Mouse (Mus musculus): ENCODE results near the gene Myo1e. TPM values are rescaled to one million over a fixed set of nuclear protein-coding genes. Genes with fewer than 3 reads are reported as not detected.

Myo1e gene
- polyA plus RNA-seq, 1 experiment: 27.3 TPM

DNA sequence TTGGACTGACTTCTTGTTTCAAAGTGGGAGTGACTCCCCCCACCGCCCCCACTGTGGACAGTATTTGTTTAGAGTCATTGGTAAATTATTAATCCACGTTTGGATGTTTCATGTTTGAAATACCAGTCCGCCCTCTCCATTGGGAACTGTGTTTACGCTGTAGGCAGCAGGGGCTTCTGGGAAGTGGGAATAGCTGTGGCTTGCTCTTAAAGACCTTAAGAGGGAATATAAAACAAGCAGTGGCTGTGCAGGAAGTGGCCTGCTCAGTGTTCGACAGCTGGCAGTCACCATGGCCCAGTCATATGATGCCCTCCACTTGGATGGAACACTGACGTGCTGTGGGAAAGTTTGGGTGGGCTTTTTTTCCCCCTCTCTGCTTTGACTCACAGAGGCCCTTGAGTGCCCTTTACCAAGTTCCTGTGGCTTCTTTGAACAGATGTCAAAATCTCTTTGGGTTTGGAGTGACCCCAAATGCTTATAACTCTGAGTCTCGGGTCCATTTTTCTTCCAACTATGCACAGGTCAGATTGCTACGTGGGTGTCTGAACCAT lies 34.3 kb downstream of the Myo1e start:
- Histone ChIP-seq H3K79me2 (ENCODE audit: control insufficient read depth, insufficient read depth) (peaks cover 96% of the 10 kb centered on the region), H3K36me3 (ENCODE audit: control insufficient read depth, insufficient read depth) (no peaks in the 10 kb centered on the region), H3K4me3 (ENCODE audit: insufficient read depth, poor library complexity, severe bottlenecking) (no peak overlapping the region), H3K27me3 (ENCODE audit: control insufficient read depth, insufficient read depth, insufficient read length) (no peaks in the 10 kb centered on the region), H3K79me3 (ENCODE audit: low read depth) (peaks cover 54% of the 10 kb centered on the region), H3ac (ENCODE audit: control insufficient read depth, insufficient read length, low read depth) (no peak overlapping the region)
- no peak for TF ChIP-seq MAX (IDR thresholded peaks at IDR 0.05)
- peak; percentile 62 for TF ChIP-seq MYOD1 (IDR thresholded peaks at IDR 0.05; ENCODE audit: control insufficient read depth, insufficient read length, low read depth)
- no peak for TF ChIP-seq FOSL1 (IDR thresholded peaks at IDR 0.05; ENCODE audit: insufficient read depth, low read length, poor library complexity, severe bottlenecking)
- TF ChIP-seq CEBPB (IDR thresholded peaks at IDR 0.05; ENCODE audit: low read depth): no peak
- peak; percentile 37 for TF ChIP-seq USF1 (IDR thresholded peaks at IDR 0.05; ENCODE audit: low read depth)
- TF ChIP-seq MYOG (IDR thresholded peaks at IDR 0.05; ENCODE audit: control insufficient read depth, extremely low read depth, insufficient read length): no peak
- no peak for TF ChIP-seq CTCF (IDR thresholded peaks at IDR 0.05; ENCODE audit: control insufficient read depth, insufficient read depth, insufficient read length)

DNA sequence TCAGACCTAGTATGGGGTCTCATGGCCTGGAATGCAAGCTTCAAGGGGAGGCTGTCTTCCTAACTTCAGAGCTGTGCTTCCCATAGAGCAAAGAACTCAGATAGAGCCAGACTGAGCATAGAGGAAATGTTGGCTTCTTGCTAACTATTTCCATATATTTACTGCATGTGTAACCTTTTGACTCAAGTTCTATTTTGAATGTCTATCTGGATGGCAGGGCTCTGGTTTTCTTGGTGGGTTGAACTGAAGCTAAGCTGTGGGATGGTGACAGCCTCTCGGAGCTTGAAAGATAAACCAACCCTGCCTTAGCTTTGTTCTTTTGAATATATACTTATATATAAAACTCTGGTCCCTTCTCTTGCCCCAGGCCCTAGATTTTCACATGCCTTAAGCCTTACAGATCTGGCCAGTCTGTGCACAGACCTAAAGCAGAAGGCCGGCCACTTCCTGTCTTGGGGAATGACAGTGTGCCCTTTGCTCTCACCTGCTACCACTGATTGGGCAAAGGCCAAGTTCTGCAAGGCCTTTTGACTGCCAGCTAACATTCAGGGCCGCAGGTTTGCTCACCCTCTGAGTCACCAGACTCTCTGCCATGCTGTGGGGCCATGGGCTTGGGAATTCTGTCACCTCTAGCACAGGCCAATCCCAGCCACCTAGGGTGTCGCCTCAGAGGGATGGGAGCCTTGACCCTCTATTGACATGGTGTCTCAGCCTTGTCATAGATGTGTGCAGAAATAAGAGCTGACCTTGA lies 35.1 kb downstream of the Myo1e start:
- Histone ChIP-seq H3K27me3 (ENCODE audit: control insufficient read depth, insufficient read depth, insufficient read length) (no peaks in the 10 kb centered on the region), H3K36me3 (ENCODE audit: control insufficient read depth, insufficient read depth) (no peaks in the 10 kb centered on the region), H3K79me2 (ENCODE audit: control insufficient read depth, insufficient read depth) (peaks cover 96% of the 10 kb centered on the region), H3K79me3 (ENCODE audit: low read depth) (peaks cover 54% of the 10 kb centered on the region), H3K4me3 (ENCODE audit: insufficient read depth, poor library complexity, severe bottlenecking) (no peak overlapping the region), H3ac (ENCODE audit: control insufficient read depth, insufficient read length, low read depth) (no peak overlapping the region)
- TF ChIP-seq MAX (IDR thresholded peaks at IDR 0.05) (no peak), USF1 (IDR thresholded peaks at IDR 0.05; ENCODE audit: low read depth) (no peak), FOSL1 (IDR thresholded peaks at IDR 0.05; ENCODE audit: insufficient read depth, low read length, poor library complexity, severe bottlenecking) (peak; percentile 5), MYOD1 (IDR thresholded peaks at IDR 0.05; ENCODE audit: control insufficient read depth, insufficient read length, low read depth) (peak; percentile 63), CTCF (IDR thresholded peaks at IDR 0.05; ENCODE audit: control insufficient read depth, insufficient read depth, insufficient read length) (no peak), MYOG (IDR thresholded peaks at IDR 0.05; ENCODE audit: control insufficient read depth, extremely low read depth, insufficient read length) (no peak), CEBPB (IDR thresholded peaks at IDR 0.05; ENCODE audit: low read depth) (no peak)

DNA sequence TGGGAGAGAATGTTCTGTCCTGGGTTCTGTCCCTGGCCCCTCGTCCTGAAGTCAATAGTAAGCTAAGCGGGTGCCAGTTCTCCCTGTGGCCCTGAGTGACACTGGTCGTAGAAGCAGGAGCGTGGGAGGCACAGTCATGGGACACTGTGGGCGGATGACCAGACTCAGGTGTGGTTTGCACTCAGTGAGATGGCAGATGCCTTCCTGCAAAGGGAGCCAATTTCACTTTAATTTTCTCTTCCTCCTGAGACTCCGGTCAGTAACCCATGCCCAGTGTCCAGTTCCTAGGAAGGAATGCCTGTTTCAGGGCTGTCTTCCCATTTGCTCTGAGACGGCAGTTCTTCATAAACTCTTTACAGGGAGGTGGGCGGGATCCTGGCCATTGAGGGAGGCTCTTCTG lies 36.1 kb downstream of the Myo1e start:
- Histone ChIP-seq H3K27me3 (ENCODE audit: control insufficient read depth, insufficient read depth, insufficient read length) (no peaks in the 10 kb centered on the region), H3K4me3 (ENCODE audit: insufficient read depth, poor library complexity, severe bottlenecking) (no peak overlapping the region), H3K79me2 (ENCODE audit: control insufficient read depth, insufficient read depth) (peaks cover 97% of the 10 kb centered on the region), H3K79me3 (ENCODE audit: low read depth) (peaks cover 55% of the 10 kb centered on the region), H3K36me3 (ENCODE audit: control insufficient read depth, insufficient read depth) (no peaks in the 10 kb centered on the region), H3ac (ENCODE audit: control insufficient read depth, insufficient read length, low read depth) (no peak overlapping the region)
- TF ChIP-seq MYOD1 (IDR thresholded peaks at IDR 0.05; ENCODE audit: control insufficient read depth, insufficient read length, low read depth): no peak
- no peak for TF ChIP-seq MAX (IDR thresholded peaks at IDR 0.05)
- no peak for TF ChIP-seq CEBPB (IDR thresholded peaks at IDR 0.05; ENCODE audit: low read depth)
- no peak for TF ChIP-seq FOSL1 (IDR thresholded peaks at IDR 0.05; ENCODE audit: insufficient read depth, low read length, poor library complexity, severe bottlenecking)
- TF ChIP-seq USF1 (IDR thresholded peaks at IDR 0.05; ENCODE audit: low read depth): no peak
- TF ChIP-seq CTCF (IDR thresholded peaks at IDR 0.05; ENCODE audit: control insufficient read depth, insufficient read depth, insufficient read length): no peak
- TF ChIP-seq MYOG (IDR thresholded peaks at IDR 0.05; ENCODE audit: control insufficient read depth, extremely low read depth, insufficient read length): no peak

DNA sequence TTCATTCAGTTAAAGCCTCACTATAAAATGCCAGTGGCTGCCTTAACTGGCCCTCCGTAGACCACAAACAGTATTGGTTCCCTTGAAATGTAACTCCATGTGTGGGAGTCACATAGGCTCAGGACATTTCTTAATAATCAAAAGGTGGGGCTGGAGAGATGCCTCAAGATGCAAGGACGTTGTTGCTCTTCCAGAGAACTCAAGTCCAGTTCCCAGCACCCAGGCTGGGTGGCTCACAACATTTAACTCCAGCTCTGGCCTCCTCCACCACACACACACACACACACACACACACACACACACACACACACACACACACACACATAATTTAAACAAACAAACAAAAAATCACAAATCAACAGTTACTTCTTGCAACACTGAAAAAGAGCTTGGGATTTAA lies 36.6 kb downstream of the Myo1e start:
- H3K79me3 ChIP-seq (ENCODE audit: low read depth): peaks cover 50% of the 10 kb centered on the region
- H3K36me3 ChIP-seq (ENCODE audit: control insufficient read depth, insufficient read depth): no peaks in the 10 kb centered on the region
- peaks cover 92% of the 10 kb centered on the region for H3K79me2 ChIP-seq (ENCODE audit: control insufficient read depth, insufficient read depth)
- H3K27me3 ChIP-seq (ENCODE audit: control insufficient read depth, insufficient read depth, insufficient read length): no peaks in the 10 kb centered on the region
- H3ac ChIP-seq (ENCODE audit: control insufficient read depth, insufficient read length, low read depth): no peak overlapping the region
- TF ChIP-seq MAX (IDR thresholded peaks at IDR 0.05) (no peak), MYOG (IDR thresholded peaks at IDR 0.05; ENCODE audit: control insufficient read depth, extremely low read depth, insufficient read length) (no peak)
- H3K4me3 ChIP-seq (ENCODE audit: insufficient read depth, poor library complexity, severe bottlenecking): no peak overlapping the region

DNA sequence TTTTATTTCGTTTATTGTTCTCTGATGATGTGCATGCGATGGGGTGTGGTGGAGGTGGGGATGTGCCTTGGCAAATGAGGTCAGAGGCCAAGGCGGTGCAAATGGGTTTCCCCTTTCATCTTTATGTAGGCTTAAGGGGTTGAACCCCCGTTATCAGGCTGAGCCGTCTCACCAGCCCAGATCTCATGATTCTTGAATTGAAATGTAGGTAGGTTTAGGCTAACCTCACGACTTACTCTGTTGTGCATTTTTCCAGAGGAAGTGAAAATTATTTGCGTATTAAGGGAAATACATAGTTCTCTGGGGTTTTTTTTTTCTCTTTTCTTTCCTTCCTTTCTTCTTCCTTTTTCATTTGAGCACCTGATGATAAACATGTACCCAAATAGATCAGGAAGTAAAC lies 37.0 kb downstream of the Myo1e start:
- TF ChIP-seq FOSL1 (IDR thresholded peaks at IDR 0.05; ENCODE audit: insufficient read depth, low read length, poor library complexity, severe bottlenecking) (no peak), MAX (IDR thresholded peaks at IDR 0.05) (no peak), MYOG (IDR thresholded peaks at IDR 0.05; ENCODE audit: control insufficient read depth, extremely low read depth, insufficient read length) (no peak), CTCF (IDR thresholded peaks at IDR 0.05; ENCODE audit: control insufficient read depth, insufficient read depth, insufficient read length) (no peak), MYOD1 (IDR thresholded peaks at IDR 0.05; ENCODE audit: control insufficient read depth, insufficient read length, low read depth) (no peak), USF1 (IDR thresholded peaks at IDR 0.05; ENCODE audit: low read depth) (no peak), CEBPB (IDR thresholded peaks at IDR 0.05; ENCODE audit: low read depth) (no peak)
- Histone ChIP-seq H3K36me3 (ENCODE audit: control insufficient read depth, insufficient read depth) (no peaks in the 10 kb centered on the region), H3ac (ENCODE audit: control insufficient read depth, insufficient read length, low read depth) (no peak overlapping the region)

More for the DNA sequence above, 37.0 kb downstream of the Myo1e start:
- no peak overlapping the region for H3K4me3 ChIP-seq (ENCODE audit: insufficient read depth, poor library complexity, severe bottlenecking)
- peaks cover 89% of the 10 kb centered on the region for H3K79me2 ChIP-seq (ENCODE audit: control insufficient read depth, insufficient read depth)
- no peaks in the 10 kb centered on the region for H3K27me3 ChIP-seq (ENCODE audit: control insufficient read depth, insufficient read depth, insufficient read length)
- H3K79me3 ChIP-seq (ENCODE audit: low read depth): peaks cover 47% of the 10 kb centered on the region

Measured in C2C12 (cell line).